Mouse (Mus musculus) heart, postnatal 36 days (tissue): ENCODE data around the gene Ddx42. TPM values are rescaled to one million over a fixed set of nuclear protein-coding genes. Genes with fewer than 3 reads are reported as not detected.

ENCODE experiments used
- DNase-seq, 2 experiments: peaks; one replicate each; pipeline ENCODE4 v3.0.0; 2021 to 2022
- intact Hi-C: fragments of 180-260 bp; cut with DNase I; formaldehyde crosslinking; loops from one replicate; pipeline ENCODE4 v1.15.1; 2025
- total RNA-seq, 2 experiments: library from RNA; stranded (reverse); gene quantifications; 2 replicates each; pipeline ENCODE4 v1.2.3; 2021

Ddx42 gene
- total RNA-seq: 10 to 100 TPM; 26.5 to 28.7 TPM

GRCm38 (mm10) chr11:106216730-106217490, at the start of gene Ddx42:
Gene Ddx42 (plus strand): TSS chr11:106216926.
- intact Hi-C loops: loop anchor here (2.0 kb wide), 2 partner anchors 34 to 56 kb away; partner anchors contain the start of gene Smarcd2
- DNase-seq: peak; percentile 84 to 88

GRCm38 (mm10) chr11:106167435-106167834, 49.3 kb upstream of the Ddx42 start:
- intact Hi-C loops: no loop called here
- no peak for DNase-seq

- DNase-seq: no peak
- intact Hi-C loops: no loop called here
Measured at GRCm38 (mm10) chr11:106170807-106171206, 45.9 kb upstream of the Ddx42 start.

- no peak for DNase-seq
- intact Hi-C loops: no loop called here
Measured at GRCm38 (mm10) chr11:106173228-106173627, 43.5 kb upstream of the Ddx42 start.

GRCm38 (mm10) chr11:106174372-106174771, 42.4 kb upstream of the Ddx42 start:
- intact Hi-C loops: no loop called here
- no peak for DNase-seq

GRCm38 (mm10) chr11:106175081-106175480, 41.6 kb upstream of the Ddx42 start:
- DNase-seq: no peak
- intact Hi-C loops: no loop called here

GRCm38 (mm10) chr11:106176372-106176771, 40.4 kb upstream of the Ddx42 start:
- no peak for DNase-seq
- intact Hi-C loops: no loop called here

GRCm38 (mm10) chr11:106178036-106178782, 38.5 kb upstream of the Ddx42 start:
- intact Hi-C loops: no loop called here
- DNase-seq: no peak

- intact Hi-C loops: loop anchor here (1.0 kb wide), 1 partner anchor 28 kb away; no protein-coding TSS in a partner anchor
- DNase-seq: no peak
Measured at GRCm38 (mm10) chr11:106179711-106180448, 36.8 kb upstream of the Ddx42 start.

- no peak for DNase-seq
- intact Hi-C loops: no loop called here
Measured at GRCm38 (mm10) chr11:106180449-106180801, 36.3 kb upstream of the Ddx42 start.

- intact Hi-C loops: no loop called here
- DNase-seq: no peak
Measured at GRCm38 (mm10) chr11:106187326-106187725, 29.4 kb upstream of the Ddx42 start.

GRCm38 (mm10) chr11:106191716-106192115, 25.0 kb upstream of the Ddx42 start:
- no peak for DNase-seq
- intact Hi-C loops: loop anchor here (2.0 kb wide), 1 partner anchor 33 kb away; no protein-coding TSS in a partner anchor

GRCm38 (mm10) chr11:106192241-106192640, 24.5 kb upstream of the Ddx42 start:
- no peak for DNase-seq
- intact Hi-C loops: loop anchor here (2.0 kb wide), 1 partner anchor 33 kb away; no protein-coding TSS in a partner anchor

- DNase-seq: no peak
- intact Hi-C loops: loop anchor here (2.0 kb wide), 1 partner anchor 34 kb away; no protein-coding TSS in a partner anchor
Measured at GRCm38 (mm10) chr11:106192657-106193370, 23.9 kb upstream of the Ddx42 start.

GRCm38 (mm10) chr11:106193371-106194154, 23.2 kb upstream of the Ddx42 start:
- peak; percentile 93 to 95 for DNase-seq
- intact Hi-C loops: loop anchor here (2.0 kb wide), 2 partner anchors 17 to 35 kb away; no protein-coding TSS in a partner anchor

GRCm38 (mm10) chr11:106194155-106194541, 22.6 kb upstream of the Ddx42 start:
- intact Hi-C loops: loop anchor here (2.0 kb wide), 1 partner anchor 17 kb away; no protein-coding TSS in a partner anchor
- no peak for DNase-seq

GRCm38 (mm10) chr11:106194891-106195290, 21.8 kb upstream of the Ddx42 start:
- DNase-seq: no peak

GRCm38 (mm10) chr11:106195341-106195740, 21.4 kb upstream of the Ddx42 start:
- intact Hi-C loops: loop anchor here (2.0 kb wide), 1 partner anchor 15 kb away; no protein-coding TSS in a partner anchor
- no peak for DNase-seq

More at GRCm38 (mm10) chr11:106194891-106195290, 21.8 kb upstream of the Ddx42 start:
- intact Hi-C loops: loop anchor here (2.0 kb wide), 1 partner anchor 16 kb away; no protein-coding TSS in a partner anchor

- intact Hi-C loops: no loop called here
- no peak for DNase-seq
Measured at GRCm38 (mm10) chr11:106198277-106198676, 18.4 kb upstream of the Ddx42 start.
